Mouse (Mus musculus) spleen, embryonic (tissue): ENCODE measurements around the gene Rpl27a.

Experiments used
- CTCF ChIA-PET: fragments of 350-600 bp; sonication (Branson Sonifier 250); formaldehyde crosslinking; loops from one replicate; lab custom pipeline; 2022; lab: Charles Lee

Rpl27a gene

GRCm38 (mm10) chr7:109563775-109564362 lies 44.9 kb downstream of the Rpl27a start:
- CTCF ChIA-PET, result no interaction called here

DNA sequence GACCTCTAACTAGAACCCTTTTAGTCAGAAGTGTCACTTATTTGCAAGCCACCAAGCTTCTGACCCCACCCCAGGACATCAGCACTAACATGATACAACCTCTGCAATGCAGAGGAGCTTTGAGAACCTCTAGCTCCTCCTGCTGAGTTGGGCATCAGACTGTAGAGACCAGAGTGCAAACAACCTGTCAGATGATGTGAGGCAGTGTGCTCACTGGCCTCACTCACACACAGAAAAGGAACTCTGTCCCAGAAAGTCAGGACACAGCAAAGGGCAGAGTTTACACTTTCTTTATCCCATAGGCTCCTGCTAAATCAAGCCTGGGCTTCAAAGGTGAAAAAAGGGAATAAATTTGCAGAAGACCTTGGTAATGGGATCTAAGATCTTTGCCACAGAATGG lies 47.4 kb downstream of the Rpl27a start:
- CTCF ChIA-PET, result no interaction called here

DNA sequence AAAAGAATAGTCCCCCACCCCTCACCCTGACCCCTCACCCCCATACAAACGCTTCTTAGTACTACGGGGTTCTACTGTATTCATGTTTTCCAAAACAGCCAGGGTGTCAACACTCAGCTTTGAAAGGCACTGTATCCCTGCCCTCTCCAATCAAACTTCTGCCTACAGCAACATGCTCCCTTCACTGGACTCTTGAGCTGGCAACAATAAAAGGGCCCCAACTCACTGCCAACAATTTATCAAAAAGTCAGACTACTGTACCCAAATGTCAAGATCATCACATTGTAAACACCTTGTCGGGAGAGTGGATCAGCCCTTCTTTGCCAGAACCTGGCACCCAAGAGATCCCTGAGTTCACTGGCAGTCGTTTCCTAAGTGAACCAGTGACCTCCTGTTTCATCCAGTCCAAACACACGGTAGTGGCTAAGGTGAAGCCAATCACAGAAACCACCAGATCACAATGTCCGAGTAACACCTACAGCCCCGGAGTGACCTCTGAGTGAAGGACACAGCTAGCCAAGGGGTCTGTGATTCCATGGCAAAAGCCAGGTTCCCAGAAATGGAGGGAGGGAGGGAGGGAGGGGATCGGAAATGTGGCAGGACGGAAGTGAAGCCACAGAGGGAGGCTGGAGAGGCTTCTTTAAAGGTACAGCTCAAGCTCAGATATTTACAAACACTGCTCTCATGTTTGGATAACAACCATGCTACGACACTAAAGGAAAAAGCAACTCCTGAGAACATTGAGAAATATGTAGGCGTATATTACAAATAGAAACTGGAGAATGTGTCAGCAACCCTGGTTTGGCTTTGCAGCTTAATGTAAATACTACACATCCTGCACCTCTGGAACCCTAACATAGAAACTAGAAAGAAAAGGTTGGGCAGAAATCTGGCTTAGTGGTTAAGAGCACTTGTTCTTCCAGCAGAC lies 48.2 kb downstream of the Rpl27a start:
- CTCF ChIA-PET, result no interaction called here

- CTCF ChIA-PET, result no interaction called here
Observed at GRCm38 (mm10) chr7:109568391-109568892, 49.5 kb downstream of the Rpl27a start.
